Mouse (Mus musculus) neural tube, embryonic 11.5 days (tissue): ENCODE data around the gene Mrpl40. TPM values are rescaled to one million over a fixed set of nuclear protein-coding genes. Genes with fewer than 3 reads are reported as not detected.
"Not testable (repeated sequence)": the region's sequence is repeated elsewhere in the genome, so short reads cannot be mapped to it uniquely, and the experiment has no call there.

Experiments
- ATAC-seq: fragments of 200-750 bp; cut with Nextera tagmentation; 2 replicates; pipeline ENCODE4 v1.8.0; 2017; ENCODE audit warnings: moderate number of reproducible peaks, mild to moderate bottlenecking, moderate TSS enrichment, moderate library complexity; ENCODE audit not compliant: insufficient read depth, low FRiP score, low TSS enrichment
- DNase-seq: peaks from one replicate; pipeline ENCODE4 v3.0.0-alpha.2; 2015; ENCODE audit warnings: low spot score
- H3K27ac ChIP-seq: fragments of 300-500 bp; sonication (generic); 2 replicates; pipeline ENCODE4 v1.5.1; 2014; ENCODE audit warnings: low read depth, mild to moderate bottlenecking, low read length
- H3K27me3 ChIP-seq: fragments of 300-500 bp; sonication (generic); 2 replicates; pipeline ENCODE4 v1.6.1; 2014; ENCODE audit warnings: mild to moderate bottlenecking, low read length, mixed read lengths; ENCODE audit not compliant: control insufficient read depth, insufficient read depth
- H3K36me3 ChIP-seq: fragments of 300-500 bp; sonication (generic); 2 replicates; pipeline ENCODE4 v1.6.1; 2014; ENCODE audit warnings: mild to moderate bottlenecking, low read length, moderate library complexity, mixed read lengths; ENCODE audit not compliant: control insufficient read depth, insufficient read depth
- H3K4me1 ChIP-seq: fragments of 300-500 bp; sonication (generic); 2 replicates; pipeline ENCODE4 v1.6.1; 2014; ENCODE audit warnings: low read length, mixed read lengths; ENCODE audit not compliant: control insufficient read depth, insufficient read depth
- H3K4me2 ChIP-seq: fragments of 300-500 bp; sonication (generic); 2 replicates; pipeline ENCODE4 v1.6.1; 2014; ENCODE audit warnings: low read depth, mild to moderate bottlenecking, moderate library complexity
- H3K4me3 ChIP-seq: fragments of 300-500 bp; sonication (generic); 2 replicates; pipeline ENCODE4 v1.5.1; 2014; ENCODE audit warnings: low read depth, low read length
- H3K9ac ChIP-seq: fragments of 300-500 bp; sonication (generic); 2 replicates; pipeline ENCODE4 v1.6.1; 2014; ENCODE audit warnings: mild to moderate bottlenecking, low read length
- H3K9me3 ChIP-seq: fragments of 300-500 bp; sonication (generic); 2 replicates; pipeline ENCODE4 v1.6.1; 2016; ENCODE audit warnings: low read length; ENCODE audit not compliant: control insufficient read depth
- WGBS: fragments of 180-500 bp; shearing (Covaris S2); extraction: QIAGEN DNeasy Blood & Tissue Kit; methylation state at CpG from one replicate; pipeline ENCODE4 v1.1.7; 2014; 5-methylcytosine and 5-hydroxymethylcytosine counted together
- polyA plus RNA-seq: library from polyadenylated mRNA; unstranded; fragments of >200 nt; fragmentation: Nextera tagmentation; extraction: Ambion mirVana; gene quantifications from 2 replicates; pipeline ENCODE4 v1.2.1, GENCODE M21; 2014

The Mrpl40 gene
- polyA plus RNA-seq, 1 experiment from 2014 or later, result 86.3 TPM

GRCm38 (mm10) chr16:18878091-18878720 is 1.5 kb upstream of the Mrpl40 start:
- 34% methylated on average over 20 of the region's 20 CpGs for WGBS
- Histone ChIP-seq H3K9me3 (no peaks in the 10 kb centered on the region), H3K27ac (no peak overlapping the region; the same call in 1 of the 2 replicates), H3K4me2 (peak overlapping the region; percentile 55), H3K4me3 (peak overlapping the region; percentile 95), H3K4me1 (0 out of 2 replicates have a peak, but pooled peaks cover 2% of the 10 kb centered on the region), H3K36me3 (peaks cover 3% of the 10 kb centered on the region; the same call in 1 of the 2 replicates), H3K9ac (peak overlapping the region; percentile 90), H3K27me3 (no peaks in the 10 kb centered on the region)
- no peak for DNase-seq
- no peak for ATAC-seq

- peak; percentile 80 for DNase-seq
- Histone ChIP-seq H3K27me3 (no peaks in the 10 kb centered on the region), H3K4me3 (peak overlapping the region; percentile 95), H3K27ac (peak overlapping the region; percentile 72), H3K4me2 (peak overlapping the region; percentile 55), H3K9ac (peak overlapping the region; percentile 90), H3K36me3 (peaks cover 3% of the 10 kb centered on the region), H3K4me1 (0 out of 2 replicates have a peak, but pooled peaks cover 2% of the 10 kb centered on the region), H3K9me3 (no peaks in the 10 kb centered on the region)
- WGBS, result 0% methylated on average over 39 of the region's 43 CpGs
- peak; percentile 29 for ATAC-seq
Observed at GRCm38 (mm10) chr16:18877386-18878090, 876 bp upstream of the Mrpl40 start.

- Histone ChIP-seq H3K4me3 (peak overlapping the region; percentile 95), H3K9me3 (no peaks in the 10 kb centered on the region), H3K4me2 (peak overlapping the region; percentile 55), H3K9ac (peak overlapping the region; percentile 90), H3K4me1 (0 out of 2 replicates have a peak, but pooled peaks cover 2% of the 10 kb centered on the region), H3K36me3 (peaks cover 7% of the 10 kb centered on the region), H3K27ac (peak overlapping the region; percentile 72), H3K27me3 (no peaks in the 10 kb centered on the region)
- 2% methylated on average over 17 of the region's 17 CpGs for WGBS
- ATAC-seq (0 out of 2 replicates have a peak, but pooled peaks have one; percentile 1), DNase-seq (no peak)
Observed at GRCm38 (mm10) chr16:18876091-18876441, 596 bp downstream of the Mrpl40 start.

GRCm38 (mm10) chr16:18870495-18870894 is 6.2 kb downstream of the Mrpl40 start:
- not testable (repeated sequence) for H3K9ac ChIP-seq, H3K27me3 ChIP-seq, H3K36me3 ChIP-seq, ATAC-seq, H3K27ac ChIP-seq, H3K4me1 ChIP-seq, H3K4me2 ChIP-seq, H3K4me3 ChIP-seq, H3K9me3 ChIP-seq, DNase-seq
- WGBS, result 72% methylated on average over 1 of the region's 1 CpGs

- Histone ChIP-seq H3K36me3 (no peaks in the 10 kb centered on the region), H3K4me3 (no peak overlapping the region), H3K9ac (no peak overlapping the region), H3K27ac (no peak overlapping the region), H3K4me1 (no peaks in the 10 kb centered on the region), H3K27me3 (no peaks in the 10 kb centered on the region), H3K4me2 (no peak overlapping the region), H3K9me3 (no peaks in the 10 kb centered on the region)
- DNase-seq (no peak), ATAC-seq (no peak)
- 56% methylated on average over 1 of the region's 1 CpGs for WGBS
Observed at GRCm38 (mm10) chr16:18860186-18860585, 16.5 kb downstream of the Mrpl40 start.

GRCm38 (mm10) chr16:18858551-18858950 is 18.1 kb downstream of the Mrpl40 start:
- DNase-seq, result peak; percentile 17

GRCm38 (mm10) chr16:18849521-18850190 is 27.0 kb downstream of the Mrpl40 start:
- H3K4me3 ChIP-seq, DNase-seq, H3K4me2 ChIP-seq, H3K4me1 ChIP-seq, H3K27ac ChIP-seq, H3K9me3 ChIP-seq, H3K9ac ChIP-seq, H3K27me3 ChIP-seq, ATAC-seq, H3K36me3 ChIP-seq: not testable (repeated sequence)
- 90% methylated on average over 15 of the region's 17 CpGs for WGBS

More at GRCm38 (mm10) chr16:18858551-18858950, 18.1 kb downstream of the Mrpl40 start:
- H3K4me1 ChIP-seq, result no peaks in the 10 kb centered on the region
- no peaks in the 10 kb centered on the region for H3K27me3 ChIP-seq
- H3K4me2 ChIP-seq, result no peak overlapping the region
- no peak for ATAC-seq
- no peak overlapping the region for H3K27ac ChIP-seq
- no peak overlapping the region for H3K4me3 ChIP-seq
- no peak overlapping the region for H3K9ac ChIP-seq
- H3K9me3 ChIP-seq, result no peaks in the 10 kb centered on the region
- H3K36me3 ChIP-seq, result no peaks in the 10 kb centered on the region

GRCm38 (mm10) chr16:18846301-18846820 is 30.3 kb downstream of the Mrpl40 start:
- Histone ChIP-seq H3K9me3 (no peaks in the 10 kb centered on the region), H3K4me2 (no peak overlapping the region), H3K36me3 (no peaks in the 10 kb centered on the region), H3K9ac (no peak overlapping the region), H3K27ac (no peak overlapping the region), H3K4me3 (no peak overlapping the region), H3K27me3 (no peaks in the 10 kb centered on the region), H3K4me1 (no peaks in the 10 kb centered on the region)
- no peak for DNase-seq
- no peak for ATAC-seq
- WGBS, result 84% methylated on average over 15 of the region's 15 CpGs
